Mouse (Mus musculus) lung, embryonic 15.5 days (tissue): ENCODE results near the gene Kcnmb1. TPM values are rescaled to one million over a fixed set of nuclear protein-coding genes. Genes with fewer than 3 reads are reported as not detected.

Source experiments
- ATAC-seq: fragments of 200-750 bp; cut with Nextera tagmentation; 2 replicates; pipeline ENCODE4 v1.8.0; 2017; ENCODE audit warnings: moderate number of reproducible peaks, borderline replicate concordance; ENCODE audit not compliant: low FRiP score, low TSS enrichment; ENCODE audit errors: extremely low read depth
- H3K27ac ChIP-seq: fragments of 300-500 bp; sonication (generic); 2 replicates; pipeline ENCODE4 v1.5.1; 2015; ENCODE audit warnings: moderate library complexity, mild to moderate bottlenecking, inconsistent platforms
- H3K27me3 ChIP-seq: fragments of 300-500 bp; sonication (generic); 2 replicates; pipeline ENCODE4 v1.6.1; 2015; ENCODE audit warnings: inconsistent platforms
- H3K36me3 ChIP-seq: fragments of 300-500 bp; sonication (generic); 2 replicates; pipeline ENCODE4 v1.6.1; 2015; ENCODE audit warnings: inconsistent platforms
- H3K4me1 ChIP-seq: fragments of 300-500 bp; sonication (generic); 2 replicates; pipeline ENCODE4 v1.6.1; 2015; ENCODE audit warnings: inconsistent platforms
- H3K4me2 ChIP-seq: fragments of 300-500 bp; sonication (generic); 2 replicates; pipeline ENCODE4 v1.6.1; 2015; ENCODE audit warnings: inconsistent platforms, mild to moderate bottlenecking, moderate library complexity
- H3K4me3 ChIP-seq: fragments of 300-500 bp; sonication (generic); 2 replicates; pipeline ENCODE4 v1.5.1; 2015; ENCODE audit warnings: mild to moderate bottlenecking, inconsistent platforms
- H3K9ac ChIP-seq: fragments of 300-500 bp; sonication (generic); 2 replicates; pipeline ENCODE4 v1.6.1; 2015; ENCODE audit warnings: inconsistent platforms
- H3K9me3 ChIP-seq: fragments of 300-500 bp; sonication (generic); 2 replicates; pipeline ENCODE4 v1.6.1; 2016; ENCODE audit warnings: inconsistent platforms
- WGBS: fragments of 180-500 bp; shearing (Covaris S2); methylation state at CpG from one replicate; pipeline ENCODE4 v1.1.7; 2015; 5-methylcytosine and 5-hydroxymethylcytosine counted together
- polyA plus RNA-seq: library from polyadenylated mRNA; unstranded; fragments of >200 nt; fragmentation: Nextera tagmentation; extraction: Ambion mirVana; gene quantifications from 2 replicates; pipeline ENCODE4 v1.2.1, GENCODE M21; 2015

Kcnmb1 gene
- polyA plus RNA-seq, 1 experiment from 2014 or later = 1.5 TPM

DNA sequence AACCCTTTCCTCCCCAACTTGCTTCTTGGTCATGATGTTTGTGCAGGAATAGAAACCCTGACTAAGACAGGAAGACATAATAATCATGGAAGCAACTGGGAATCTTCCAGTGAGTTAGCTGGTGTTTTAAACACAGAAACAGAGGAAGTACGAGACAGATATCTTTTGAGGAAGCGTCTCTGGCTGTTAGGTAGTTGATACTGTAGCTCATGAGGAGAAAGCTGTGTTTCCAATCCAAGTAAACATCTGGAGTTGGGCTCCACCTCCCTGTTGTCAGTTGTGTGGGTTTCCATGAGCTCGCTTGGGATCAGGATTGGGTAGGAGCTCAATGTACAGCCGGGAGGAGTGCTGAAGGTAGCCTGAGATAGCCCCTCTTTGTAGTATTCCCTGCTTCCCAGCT lies 16.3 kb upstream of the Kcnmb1 start:
- no peak for ATAC-seq
- Histone ChIP-seq H3K27ac (no peak overlapping the region), H3K36me3 (no peaks in the 10 kb centered on the region), H3K9ac (no peak overlapping the region), H3K4me2 (no peak overlapping the region), H3K4me1 (no peaks in the 10 kb centered on the region), H3K9me3 (no peaks in the 10 kb centered on the region), H3K27me3 (no peaks in the 10 kb centered on the region), H3K4me3 (no peak overlapping the region)
- 63% methylated on average over 4 of the region's 4 CpGs for WGBS

DNA sequence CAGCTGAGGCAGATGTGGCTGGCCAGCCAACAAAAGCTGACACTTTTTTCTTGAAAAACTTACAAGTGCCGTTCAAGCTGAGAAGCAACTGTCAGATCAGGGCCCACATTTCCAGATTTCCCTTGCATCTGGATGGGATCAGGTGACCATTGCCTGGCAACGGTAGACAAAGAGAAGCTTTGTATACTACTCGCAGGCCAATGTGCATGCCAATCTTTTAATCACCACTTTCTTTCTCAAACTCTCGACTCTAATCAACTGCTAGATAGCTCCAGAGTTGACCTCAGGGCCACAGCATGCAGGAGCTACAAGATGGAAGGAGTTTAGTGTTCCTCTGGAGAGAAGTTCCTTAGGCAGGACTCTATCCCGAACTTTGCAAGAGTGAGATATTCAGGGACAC lies 11.7 kb upstream of the Kcnmb1 start:
- no peak; the same call in 1 of the 2 replicates for ATAC-seq
- no peaks in the 10 kb centered on the region for H3K27me3 ChIP-seq
- H3K27ac ChIP-seq = peak overlapping the region; percentile 70; the same call in 1 of the 2 replicates
- H3K9ac ChIP-seq = no peak overlapping the region
- no peak overlapping the region for H3K4me2 ChIP-seq
- no peaks in the 10 kb centered on the region for H3K9me3 ChIP-seq
- H3K36me3 ChIP-seq = no peaks in the 10 kb centered on the region
- no peak overlapping the region for H3K4me3 ChIP-seq
- 41% methylated on average over 5 of the region's 5 CpGs for WGBS
- H3K4me1 ChIP-seq = peaks cover 3% of the 10 kb centered on the region; the same call in 1 of the 2 replicates

DNA sequence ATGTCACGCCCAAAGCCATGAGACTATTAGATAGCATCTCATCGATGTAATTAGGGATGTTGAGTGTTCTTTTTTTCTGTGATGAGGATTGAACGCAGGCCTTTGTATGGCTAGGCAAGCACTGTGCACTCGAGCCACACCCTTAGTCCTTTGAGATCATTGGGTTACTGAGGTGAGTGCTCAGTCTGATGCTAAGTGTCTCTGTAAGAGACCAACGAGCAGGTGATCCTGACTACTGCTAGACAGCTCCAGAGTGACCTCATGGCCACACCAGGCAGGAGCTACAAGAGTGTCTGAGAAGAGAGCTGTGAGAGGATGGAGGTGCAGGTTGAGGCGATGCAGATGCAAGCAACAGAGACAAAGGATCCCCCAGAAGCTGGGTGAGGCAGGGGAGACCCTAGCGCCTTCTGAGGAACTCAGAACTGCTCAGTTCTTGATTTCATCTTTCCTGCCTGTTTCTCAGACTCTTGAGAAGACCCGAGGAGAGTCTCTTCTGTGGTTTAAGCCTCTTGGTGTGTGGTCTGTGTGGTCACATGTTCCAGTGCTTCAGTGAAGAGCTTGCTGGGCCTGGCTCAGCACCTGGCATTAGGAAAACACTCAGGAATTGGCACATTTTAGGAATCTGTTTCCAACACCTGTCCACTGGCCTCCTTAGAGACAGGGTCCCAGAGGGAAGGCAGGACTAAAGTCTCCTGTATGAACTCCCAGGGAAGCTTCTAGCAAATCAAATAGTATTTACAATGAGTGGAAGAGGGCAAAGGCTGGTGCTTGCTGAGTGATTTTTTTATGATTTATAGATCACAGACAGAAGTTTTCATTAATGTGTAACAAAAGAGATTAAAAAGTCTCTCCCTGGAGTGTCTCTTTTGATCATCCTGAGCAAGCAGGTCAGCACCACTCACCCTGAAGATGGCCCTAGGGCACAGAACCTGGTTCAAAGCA lies 10.9 kb upstream of the Kcnmb1 start:
- Histone ChIP-seq H3K4me1 (peaks cover 3% of the 10 kb centered on the region; the same call in 1 of the 2 replicates), H3K27me3 (no peaks in the 10 kb centered on the region), H3K9ac (no peak overlapping the region), H3K4me2 (no peak overlapping the region), H3K27ac (peak overlapping the region; percentile 70), H3K9me3 (no peaks in the 10 kb centered on the region), H3K4me3 (no peak overlapping the region), H3K36me3 (no peaks in the 10 kb centered on the region)
- 55% methylated on average over 8 of the region's 8 CpGs for WGBS
- ATAC-seq = peak; percentile 75; the same call in 1 of the 2 replicates

DNA sequence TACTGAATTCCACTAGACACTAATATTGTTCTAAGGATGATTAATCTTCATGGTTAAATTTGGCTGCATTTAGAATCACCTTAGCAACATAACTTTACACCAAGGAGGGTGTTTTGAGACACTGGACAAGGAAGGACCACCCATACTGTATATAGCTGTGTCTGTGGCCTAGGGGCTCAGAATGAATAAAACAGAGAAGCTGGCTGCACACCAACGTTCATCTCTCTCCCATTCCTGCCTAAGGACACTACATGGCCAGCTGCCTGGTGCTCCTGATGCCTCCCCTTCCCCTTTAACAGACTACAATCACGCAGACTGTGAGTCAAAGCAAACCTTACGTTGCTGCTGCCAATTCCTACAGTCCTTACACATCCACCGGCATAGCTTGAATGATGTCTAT lies 6.8 kb upstream of the Kcnmb1 start:
- 68% methylated on average over 4 of the region's 4 CpGs for WGBS
- Histone ChIP-seq H3K4me3 (no peak overlapping the region), H3K27me3 (no peaks in the 10 kb centered on the region), H3K27ac (no peak overlapping the region), H3K9ac (no peak overlapping the region), H3K9me3 (no peaks in the 10 kb centered on the region), H3K4me2 (no peak overlapping the region), H3K36me3 (no peaks in the 10 kb centered on the region), H3K4me1 (peaks cover 3% of the 10 kb centered on the region; the same call in 1 of the 2 replicates)
- no peak for ATAC-seq

DNA sequence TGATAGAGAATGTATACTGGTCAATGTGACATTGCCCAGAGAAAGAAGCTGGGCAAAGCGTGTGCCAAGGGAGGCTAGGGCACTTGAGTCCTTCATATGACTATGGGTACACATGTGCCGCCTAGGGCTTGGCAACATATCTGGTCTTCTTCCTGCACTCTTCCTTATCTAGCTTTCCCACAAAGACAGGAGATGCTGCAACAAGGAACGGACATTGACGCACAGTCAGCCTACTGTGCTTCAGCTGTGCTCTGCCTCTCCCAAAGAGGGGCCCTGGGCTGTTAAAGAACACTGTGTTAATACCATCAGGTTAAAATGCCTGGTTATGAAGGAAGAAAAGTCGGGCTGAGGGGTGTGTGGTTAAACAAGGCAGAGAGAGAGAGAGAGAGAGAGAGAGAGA lies 6.2 kb upstream of the Kcnmb1 start:
- Histone ChIP-seq H3K27ac (no peak overlapping the region), H3K9ac (no peak overlapping the region), H3K27me3 (no peaks in the 10 kb centered on the region), H3K4me2 (no peak overlapping the region), H3K36me3 (no peaks in the 10 kb centered on the region), H3K9me3 (no peaks in the 10 kb centered on the region), H3K4me1 (peaks cover 2% of the 10 kb centered on the region; the same call in 1 of the 2 replicates), H3K4me3 (no peak overlapping the region)
- WGBS = 72% methylated on average over 5 of the region's 5 CpGs
- no peak for ATAC-seq

DNA sequence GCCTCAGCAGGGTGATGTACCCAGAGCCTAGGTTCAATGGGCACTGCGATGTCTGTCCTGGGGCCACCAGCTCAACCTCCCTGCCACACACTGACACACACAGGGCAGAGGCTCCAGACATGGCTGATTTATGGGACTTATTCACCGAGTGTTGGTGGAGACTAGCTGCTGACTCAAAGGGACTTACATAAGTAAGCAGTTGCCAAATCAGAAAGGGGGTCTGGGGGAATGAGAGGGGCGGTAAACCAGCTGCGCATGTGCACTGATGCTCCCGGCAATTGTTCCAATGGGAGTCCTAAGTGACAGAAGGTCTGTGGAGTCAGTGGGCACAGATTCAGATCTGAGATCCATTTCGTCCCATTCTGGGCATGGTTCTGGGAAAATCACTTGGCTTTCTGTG lies 5.2 kb upstream of the Kcnmb1 start:
- ATAC-seq = no peak
- no peak overlapping the region for H3K27ac ChIP-seq
- WGBS = 81% methylated on average over 6 of the region's 6 CpGs

DNA sequence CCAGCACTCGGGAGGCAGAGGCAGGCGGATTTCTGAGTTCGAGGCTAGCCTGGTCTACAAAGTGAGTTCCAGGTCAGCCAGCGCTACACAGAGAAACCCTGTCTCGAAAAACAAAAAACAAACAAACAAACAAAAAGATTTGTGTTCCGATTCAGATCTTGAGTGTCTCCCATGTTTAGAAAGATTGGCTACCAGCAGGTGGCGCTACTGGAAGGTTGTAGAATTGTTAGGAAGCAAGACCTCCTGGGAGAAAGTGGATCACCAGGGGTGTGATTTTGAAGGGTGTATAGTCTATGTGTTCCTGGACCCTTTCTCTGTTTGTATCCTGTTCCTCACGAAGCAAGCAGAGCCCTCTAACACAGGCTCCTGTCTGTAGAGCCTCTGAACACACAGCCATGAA lies 4.1 kb upstream of the Kcnmb1 start:
- no peak overlapping the region for H3K4me3 ChIP-seq
- no peaks in the 10 kb centered on the region for H3K9me3 ChIP-seq
- H3K27me3 ChIP-seq = no peaks in the 10 kb centered on the region
- no peak overlapping the region for H3K27ac ChIP-seq
- WGBS = 77% methylated on average over 8 of the region's 8 CpGs
- no peak overlapping the region for H3K4me2 ChIP-seq
- H3K36me3 ChIP-seq = no peaks in the 10 kb centered on the region
- ATAC-seq = no peak
- H3K9ac ChIP-seq = no peak overlapping the region
- H3K4me1 ChIP-seq = peaks cover 10% of the 10 kb centered on the region

More for the DNA sequence above, 5.2 kb upstream of the Kcnmb1 start:
- H3K4me3 ChIP-seq = no peak overlapping the region
- no peaks in the 10 kb centered on the region for H3K9me3 ChIP-seq
- no peak overlapping the region for H3K4me2 ChIP-seq
- no peaks in the 10 kb centered on the region for H3K36me3 ChIP-seq
- H3K9ac ChIP-seq = no peak overlapping the region
- H3K4me1 ChIP-seq = peaks cover 3% of the 10 kb centered on the region; the same call in 1 of the 2 replicates
- no peaks in the 10 kb centered on the region for H3K27me3 ChIP-seq

DNA sequence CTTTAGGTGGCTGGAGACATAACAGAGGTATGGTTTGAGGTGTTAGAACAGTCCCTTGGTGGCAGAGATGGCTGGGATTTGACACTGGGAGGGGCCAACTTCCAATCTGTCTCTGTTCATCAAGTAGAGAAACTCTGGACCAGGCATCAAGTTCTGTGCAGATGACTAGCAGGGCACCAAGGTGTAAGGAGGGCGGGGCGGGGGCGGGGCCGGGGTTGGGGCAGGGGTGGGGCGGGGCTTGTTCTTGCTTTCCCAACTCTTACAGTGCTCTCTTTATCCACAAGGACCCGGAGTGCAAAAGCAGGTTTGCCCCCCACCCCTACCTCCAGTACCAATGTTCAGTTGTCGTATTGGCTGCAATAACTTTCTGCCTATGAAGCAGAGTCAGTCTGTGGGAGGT lies 635 bp upstream of the Kcnmb1 start:
- H3K4me2 ChIP-seq = no peak overlapping the region
- H3K4me3 ChIP-seq = no peak overlapping the region
- peak overlapping the region; percentile 78; the same call in 1 of the 2 replicates for H3K27ac ChIP-seq
- no peaks in the 10 kb centered on the region for H3K9me3 ChIP-seq
- no peak overlapping the region for H3K9ac ChIP-seq
- no peaks in the 10 kb centered on the region for H3K36me3 ChIP-seq
- peaks cover 10% of the 10 kb centered on the region for H3K4me1 ChIP-seq
- H3K27me3 ChIP-seq = no peaks in the 10 kb centered on the region
- 30% methylated on average over 7 of the region's 7 CpGs for WGBS
- 0 out of 2 replicates have a peak, but pooled peaks have one; percentile 28 for ATAC-seq

DNA sequence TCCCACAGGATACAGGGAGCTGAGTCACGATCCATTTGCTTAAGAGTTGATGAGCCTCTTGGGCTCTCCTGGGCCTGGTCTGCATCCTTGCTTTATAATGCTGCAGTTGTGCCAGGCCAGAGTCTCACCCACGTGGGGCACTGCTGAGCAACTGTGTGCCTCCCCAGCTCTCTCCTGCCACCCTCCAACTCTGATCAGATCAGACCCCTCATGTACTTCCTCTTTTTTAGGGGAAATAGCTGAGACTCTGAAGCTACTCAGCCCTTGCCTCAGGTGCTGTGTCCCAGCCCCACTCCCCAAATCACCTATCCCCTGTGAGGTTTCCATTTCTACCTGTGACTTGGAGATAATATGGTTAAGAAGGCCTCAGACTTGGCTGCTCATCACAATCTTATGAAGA lies 2.6 kb downstream of the Kcnmb1 start:
- WGBS = 32% methylated on average over 2 of the region's 2 CpGs
- ATAC-seq = no peak
- Histone ChIP-seq H3K9ac (no peak overlapping the region), H3K27me3 (no peaks in the 10 kb centered on the region), H3K4me3 (no peak overlapping the region), H3K36me3 (no peaks in the 10 kb centered on the region), H3K27ac (no peak overlapping the region), H3K4me2 (no peak overlapping the region), H3K4me1 (peaks cover 10% of the 10 kb centered on the region), H3K9me3 (no peaks in the 10 kb centered on the region)

DNA sequence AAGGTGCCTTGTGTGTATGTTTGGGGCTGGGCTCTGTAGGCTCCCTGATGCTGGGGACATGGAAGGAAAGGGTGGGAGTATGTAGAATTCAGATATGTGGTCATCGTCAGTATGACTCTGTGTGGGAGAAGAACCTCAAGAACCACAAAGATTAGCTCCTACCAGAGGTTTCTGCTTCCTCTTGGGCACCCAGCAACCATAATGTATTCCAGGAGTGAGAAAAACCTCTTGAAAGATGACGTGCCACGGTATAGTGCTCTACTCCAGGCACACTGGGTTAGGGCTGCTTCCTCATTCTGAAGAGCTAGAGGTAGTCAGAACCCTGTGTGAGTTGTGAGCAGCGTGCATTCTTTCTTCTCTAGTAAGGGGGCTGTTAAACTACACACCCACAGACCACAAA lies 4.9 kb downstream of the Kcnmb1 start:
- Histone ChIP-seq H3K36me3 (no peaks in the 10 kb centered on the region), H3K9ac (no peak overlapping the region), H3K4me3 (no peak overlapping the region), H3K27me3 (no peaks in the 10 kb centered on the region), H3K27ac (no peak overlapping the region), H3K4me1 (peaks cover 6% of the 10 kb centered on the region), H3K4me2 (no peak overlapping the region), H3K9me3 (no peaks in the 10 kb centered on the region)
- ATAC-seq = no peak
- 75% methylated on average over 4 of the region's 4 CpGs for WGBS

DNA sequence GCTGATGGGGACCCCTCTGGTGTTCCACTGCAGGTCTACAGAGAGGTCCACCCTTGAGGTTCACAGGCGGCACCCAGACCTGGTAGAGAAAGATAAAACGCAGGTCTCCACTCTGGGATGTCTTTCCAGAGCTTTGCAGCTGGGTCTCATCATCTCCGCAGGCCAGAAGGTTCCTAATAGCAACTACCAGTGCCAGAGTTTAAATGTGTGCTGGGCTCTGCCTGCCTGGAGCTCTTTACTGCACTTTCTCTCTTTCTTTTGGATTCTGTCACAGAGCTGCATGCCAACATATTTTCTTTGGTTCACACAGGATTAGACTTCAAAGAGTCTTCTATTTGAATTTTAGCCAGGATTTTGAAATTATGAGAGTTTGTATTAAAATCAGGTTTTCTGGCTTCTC lies 6.4 kb downstream of the Kcnmb1 start:
- H3K9me3 ChIP-seq = no peaks in the 10 kb centered on the region
- ATAC-seq = no peak
- H3K27me3 ChIP-seq = no peaks in the 10 kb centered on the region
- 46% methylated on average over 3 of the region's 3 CpGs for WGBS
- no peak overlapping the region for H3K4me3 ChIP-seq
- no peaks in the 10 kb centered on the region for H3K4me1 ChIP-seq
- H3K9ac ChIP-seq = no peak overlapping the region
- H3K27ac ChIP-seq = no peak overlapping the region
- no peak overlapping the region for H3K4me2 ChIP-seq
- no peaks in the 10 kb centered on the region for H3K36me3 ChIP-seq

DNA sequence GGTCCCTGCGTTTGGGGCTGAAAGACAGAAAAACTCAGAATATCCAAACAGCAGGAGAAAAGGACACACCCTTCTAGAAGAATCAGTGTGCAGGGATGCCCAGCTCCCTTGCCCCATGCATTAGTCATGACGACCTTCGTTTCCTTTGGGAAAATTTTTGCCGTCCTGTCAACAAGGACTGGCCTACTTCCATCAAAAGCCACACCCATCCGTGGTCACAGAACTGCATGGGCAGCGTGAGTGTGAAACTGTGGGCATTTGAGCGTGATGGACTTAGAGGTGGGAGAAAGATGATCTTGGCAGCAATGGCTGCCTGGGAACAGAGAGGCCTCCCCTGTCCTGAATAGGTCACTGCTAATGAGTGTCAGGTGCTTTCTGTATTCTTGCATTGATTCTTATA lies 9.3 kb downstream of the Kcnmb1 start:
- Histone ChIP-seq H3K4me3 (no peak overlapping the region), H3K36me3 (no peaks in the 10 kb centered on the region), H3K27ac (no peak overlapping the region), H3K27me3 (0 out of 2 replicates have a peak, but pooled peaks cover 3% of the 10 kb centered on the region), H3K4me2 (no peak overlapping the region), H3K9ac (no peak overlapping the region), H3K4me1 (no peaks in the 10 kb centered on the region), H3K9me3 (no peaks in the 10 kb centered on the region)
- ATAC-seq = no peak
- 78% methylated on average over 7 of the region's 7 CpGs for WGBS
